Mouse (Mus musculus): ENCODE results near the gene Zfp207. TPM values are rescaled to one million over a fixed set of nuclear protein-coding genes. Genes with fewer than 3 reads are reported as not detected.

Gene Zfp207
- total and polyA plus RNA-seq, 2 experiments from 2014 or later: 141 to 228 TPM

GRCm38 (mm10) chr11:80383626-80384046, 557 bp downstream of the Zfp207 start:
- H3K4me1 ChIP-seq (ENCODE audit: insufficient read depth, low read length): peaks cover 16% of the 10 kb centered on the region
- TF ChIP-seq CTCF (IDR thresholded peaks at IDR 0.05; ENCODE audit: low read depth): no peak
- peak overlapping the region; percentile 83 for H3K4me2 ChIP-seq (ENCODE audit: low read depth, low read length)
- peak overlapping the region; percentile 60 for H3K4me3 ChIP-seq (ENCODE audit: low read length)
- peak; percentile 57 for DNase-seq (ENCODE audit: low spot score)
- WGBS: 0% methylated on average over 20 of the region's 20 CpGs
- no peaks in the 10 kb centered on the region; the same call in 1 of the 2 replicates for H3K36me3 ChIP-seq (ENCODE audit: insufficient read depth, low read length)
- no peaks in the 10 kb centered on the region for H3K9me3 ChIP-seq (ENCODE audit: low read length)
- no peak for ATAC-seq
- H3K27me3 ChIP-seq (ENCODE audit: insufficient read depth, low read length): no peaks in the 10 kb centered on the region
- H3K9ac ChIP-seq (replicated peaks; ENCODE audit: low read length): peak overlapping the region; percentile 84
- peak overlapping the region; percentile 90 for H3K27ac ChIP-seq

- ATAC-seq (no peak), DNase-seq (ENCODE audit: low spot score) (no peak)
- H3K4me3 ChIP-seq (ENCODE audit: low read length): peak overlapping the region; percentile 60
- no peak overlapping the region for H3K27ac ChIP-seq
- no peaks in the 10 kb centered on the region for H3K27me3 ChIP-seq (ENCODE audit: insufficient read depth, low read length)
- no peaks in the 10 kb centered on the region for H3K9me3 ChIP-seq (ENCODE audit: low read length)
- no peak for TF ChIP-seq CTCF (IDR thresholded peaks at IDR 0.05; ENCODE audit: low read depth)
- peak overlapping the region; percentile 83 for H3K4me2 ChIP-seq (ENCODE audit: low read depth, low read length)
- H3K36me3 ChIP-seq (ENCODE audit: insufficient read depth, low read length): peaks cover 5% of the 10 kb centered on the region
- peaks cover 16% of the 10 kb centered on the region for H3K4me1 ChIP-seq (ENCODE audit: insufficient read depth, low read length)
- H3K9ac ChIP-seq (replicated peaks; ENCODE audit: low read length): peak overlapping the region; percentile 49
Measured at GRCm38 (mm10) chr11:80384461-80384860, 1.4 kb downstream of the Zfp207 start.

GRCm38 (mm10) chr11:80385055-80385454, 2.0 kb downstream of the Zfp207 start:
- no peak for TF ChIP-seq CTCF (IDR thresholded peaks at IDR 0.05; ENCODE audit: low read depth)
- Histone ChIP-seq H3K4me3 (ENCODE audit: low read length) (peak overlapping the region; percentile 60), H3K4me1 (ENCODE audit: insufficient read depth, low read length) (peaks cover 16% of the 10 kb centered on the region), H3K27ac (no peak overlapping the region), H3K36me3 (ENCODE audit: insufficient read depth, low read length) (peaks cover 5% of the 10 kb centered on the region), H3K9ac (replicated peaks; ENCODE audit: low read length) (peak overlapping the region; percentile 49), H3K9me3 (ENCODE audit: low read length) (no peaks in the 10 kb centered on the region), H3K4me2 (ENCODE audit: low read depth, low read length) (peak overlapping the region; percentile 83), H3K27me3 (ENCODE audit: insufficient read depth, low read length) (no peaks in the 10 kb centered on the region)
- 34% methylated on average over 4 of the region's 4 CpGs for WGBS
- DNase-seq (ENCODE audit: low spot score) (no peak), ATAC-seq (no peak)

GRCm38 (mm10) chr11:80386790-80387189, 3.7 kb downstream of the Zfp207 start:
- ATAC-seq: no peak
- H3K4me1 ChIP-seq (ENCODE audit: insufficient read depth, low read length): peaks cover 16% of the 10 kb centered on the region
- no peak overlapping the region; the same call in 1 of the 2 replicates for H3K9ac ChIP-seq (replicated peaks; ENCODE audit: low read length)
- H3K27me3 ChIP-seq (ENCODE audit: insufficient read depth, low read length): no peaks in the 10 kb centered on the region
- H3K4me2 ChIP-seq (ENCODE audit: low read depth, low read length): peak overlapping the region; percentile 83
- H3K9me3 ChIP-seq (ENCODE audit: low read length): no peaks in the 10 kb centered on the region
- 74% methylated on average over 2 of the region's 2 CpGs for WGBS
- no peak for TF ChIP-seq CTCF (IDR thresholded peaks at IDR 0.05; ENCODE audit: low read depth)
- DNase-seq (ENCODE audit: low spot score): no peak
- H3K36me3 ChIP-seq (ENCODE audit: insufficient read depth, low read length): peaks cover 12% of the 10 kb centered on the region
- H3K4me3 ChIP-seq (ENCODE audit: low read length): no peak overlapping the region
- no peak overlapping the region for H3K27ac ChIP-seq

GRCm38 (mm10) chr11:80389885-80390284, 6.8 kb downstream of the Zfp207 start:
- Histone ChIP-seq H3K36me3 (ENCODE audit: insufficient read depth, low read length) (peaks cover 20% of the 10 kb centered on the region), H3K27ac (no peak overlapping the region), H3K4me1 (ENCODE audit: insufficient read depth, low read length) (peaks cover 12% of the 10 kb centered on the region; the same call in 1 of the 2 replicates), H3K9me3 (ENCODE audit: low read length) (no peaks in the 10 kb centered on the region), H3K9ac (replicated peaks; ENCODE audit: low read length) (no peak overlapping the region), H3K4me3 (ENCODE audit: low read length) (no peak overlapping the region), H3K4me2 (ENCODE audit: low read depth, low read length) (no peak overlapping the region), H3K27me3 (ENCODE audit: insufficient read depth, low read length) (no peaks in the 10 kb centered on the region)
- no peak for TF ChIP-seq CTCF (IDR thresholded peaks at IDR 0.05; ENCODE audit: low read depth)
- 90% methylated on average over 1 of the region's 1 CpGs for WGBS
- ATAC-seq: no peak
- DNase-seq (ENCODE audit: low spot score): no peak

- Histone ChIP-seq H3K4me3 (ENCODE audit: low read length) (no peak overlapping the region), H3K27me3 (ENCODE audit: insufficient read depth, low read length) (no peaks in the 10 kb centered on the region), H3K27ac (no peak overlapping the region), H3K9ac (replicated peaks; ENCODE audit: low read length) (no peak overlapping the region), H3K36me3 (ENCODE audit: insufficient read depth, low read length) (peaks cover 35% of the 10 kb centered on the region), H3K4me1 (ENCODE audit: insufficient read depth, low read length) (0 out of 2 replicates have a peak, but pooled peaks cover 2% of the 10 kb centered on the region), H3K4me2 (ENCODE audit: low read depth, low read length) (no peak overlapping the region), H3K9me3 (ENCODE audit: low read length) (no peaks in the 10 kb centered on the region)
- TF ChIP-seq CTCF (IDR thresholded peaks at IDR 0.05; ENCODE audit: low read depth): no peak
- 94% methylated on average over 2 of the region's 2 CpGs for WGBS
- no peak for ATAC-seq
- no peak for DNase-seq (ENCODE audit: low spot score)
Measured at GRCm38 (mm10) chr11:80391407-80392120, 8.5 kb downstream of the Zfp207 start.

- Histone ChIP-seq H3K4me2 (ENCODE audit: low read depth, low read length) (no peak overlapping the region), H3K36me3 (ENCODE audit: insufficient read depth, low read length) (peaks cover 32% of the 10 kb centered on the region), H3K4me1 (ENCODE audit: insufficient read depth, low read length) (no peaks in the 10 kb centered on the region), H3K9me3 (ENCODE audit: low read length) (no peaks in the 10 kb centered on the region), H3K9ac (replicated peaks; ENCODE audit: low read length) (no peak overlapping the region), H3K4me3 (ENCODE audit: low read length) (no peak overlapping the region), H3K27me3 (ENCODE audit: insufficient read depth, low read length) (no peaks in the 10 kb centered on the region), H3K27ac (no peak overlapping the region)
- DNase-seq (ENCODE audit: low spot score) (no peak), ATAC-seq (no peak)
- TF ChIP-seq CTCF (IDR thresholded peaks at IDR 0.05; ENCODE audit: low read depth): no peak
- 94% methylated on average over 3 of the region's 3 CpGs for WGBS
Measured at GRCm38 (mm10) chr11:80395930-80396329, 12.9 kb downstream of the Zfp207 start.

All from hindbrain, postnatal 0 days (tissue).